Comparison of ENCODE assay signal across 8 mouse cellular contexts in the genomic region with DNA sequence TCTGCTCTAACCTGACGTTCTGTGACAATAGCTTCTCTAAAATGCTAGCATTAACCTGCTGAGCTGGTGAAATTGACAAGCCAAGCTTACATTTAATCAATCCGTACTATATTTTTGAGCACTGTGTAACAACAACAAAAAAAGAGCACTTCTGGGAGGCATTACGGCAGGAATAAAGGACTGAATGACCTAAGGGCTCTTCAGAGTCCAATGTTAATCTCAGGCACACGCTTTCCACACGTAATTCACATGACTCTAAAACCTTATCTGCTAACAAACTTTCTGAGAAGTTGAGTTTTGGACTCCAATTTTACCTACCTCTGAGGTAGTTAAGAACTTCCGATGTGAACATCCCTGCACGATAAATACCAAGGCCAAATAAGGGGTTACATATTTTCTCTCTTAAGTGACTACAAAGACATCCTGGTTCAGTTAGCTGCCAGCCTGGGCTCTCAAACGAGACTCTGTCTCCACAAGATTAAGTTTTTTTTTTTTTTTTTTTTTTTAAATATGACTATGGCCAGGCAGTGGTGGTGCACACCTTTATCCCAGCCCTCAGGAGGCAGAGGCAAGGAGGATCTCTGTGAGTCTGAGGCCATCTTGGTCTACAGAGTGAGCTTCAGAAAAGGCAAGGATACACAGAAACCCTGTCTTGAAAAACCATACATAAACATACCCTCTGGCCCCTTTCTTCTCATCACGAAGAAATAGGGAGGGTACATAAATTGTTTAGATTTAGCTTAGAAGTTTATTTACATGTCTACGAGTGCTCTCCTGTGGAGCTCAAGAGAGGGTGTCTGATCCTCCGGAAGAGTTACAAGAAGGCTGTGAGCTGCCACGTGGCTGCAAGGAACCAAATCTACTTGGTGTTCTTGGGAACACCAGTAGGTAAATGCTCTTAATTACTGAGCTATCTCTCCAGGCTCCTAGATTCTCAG. TPM values are rescaled to one million over a fixed set of nuclear protein-coding genes. Genes with fewer than 3 reads are reported as not detected.
DNase-seq lines count a peak whose midpoint lies in the region; ATAC-seq and TF ChIP-seq lines count a peak whose summit lies in the region.

No protein-coding gene starts in this region.

- H3K36me3 ChIP-seq in testis, adult 2 months (ENCODE audit: control insufficient read depth, insufficient read depth, low read length): no peaks in the 10 kb centered on the region; the same call in none of the 2 replicates
- H3K36me3 ChIP-seq in midbrain, postnatal 0 days (ENCODE audit: insufficient read depth, low read length): peaks cover 21% of the 10 kb centered on the region

- peaks cover 4% of the 10 kb centered on the region for H3K4me1 ChIP-seq in testis, adult 2 months (ENCODE audit: control insufficient read depth, insufficient read depth, low read length)
- H3K4me1 ChIP-seq in cortical plate, adult 2 months (ENCODE audit: control insufficient read depth, insufficient read depth, low read length): peaks cover 1% of the 10 kb centered on the region; the same call in 1 of the 2 replicates
- peaks cover 15% of the 10 kb centered on the region for H3K4me1 ChIP-seq in midbrain, postnatal 0 days (ENCODE audit: insufficient read depth, low read length)

- no peak for TF ChIP-seq CTCF in testis, adult 2 months (IDR thresholded peaks at IDR 0.05; ENCODE audit: control insufficient read depth, insufficient read depth, insufficient replicate concordance, low read depth, low read length)
- TF ChIP-seq CTCF in cortical plate, adult 2 months (IDR thresholded peaks at IDR 0.05; ENCODE audit: extremely low read depth, insufficient read depth, low read length): no peak
- TF ChIP-seq CTCF in midbrain, postnatal 0 days (IDR thresholded peaks at IDR 0.05): no peak

- no peak for TF ChIP-seq POLR2A in testis, adult 2 months (IDR thresholded peaks at IDR 0.05; ENCODE audit: control insufficient read depth, low read depth, low read length)
- no peak for TF ChIP-seq POLR2A in cortical plate, adult 2 months (IDR thresholded peaks at IDR 0.05; ENCODE audit: extremely low read depth, insufficient read depth, low read length)

- H3K9me3 ChIP-seq in midbrain, postnatal 0 days (ENCODE audit: low read length): no peaks in the 10 kb centered on the region

- 29% methylated on average over 12 of the region's 12 CpGs for WGBS in midbrain, postnatal 0 days

- peak overlapping the region; percentile 85 for H3K9ac ChIP-seq in midbrain, postnatal 0 days (replicated peaks; ENCODE audit: low read length, poor library complexity, severe bottlenecking)

- peak overlapping the region; percentile 76 for H3K4me2 ChIP-seq in midbrain, postnatal 0 days (ENCODE audit: low read depth, low read length, poor library complexity, severe bottlenecking)

- intact Hi-C loops in gastrocnemius, postnatal 36 days (cut with DNase I): no loop called here

- no peak for DNase-seq in testis, postnatal 14 days (ENCODE audit: low spot score)
- peak; percentile 50 for DNase-seq in hindlimb bud, embryonic 11.5 days (ENCODE audit: extremely low spot score, low read depth, low spot score)
- no peak for DNase-seq in midbrain, postnatal 0 days (ENCODE audit: low spot score)
- DNase-seq in spleen, postnatal 14 days (ENCODE audit: low spot score in 2 of 2): no peak
- DNase-seq in gastrocnemius, postnatal 36 days: no peak
- no peak for DNase-seq in left cerebral cortex, adult 18-20 months (ENCODE audit: low spot score in 2 of 2)

- no peaks in the 10 kb centered on the region for H3K27me3 ChIP-seq in testis, adult 2 months (ENCODE audit: control insufficient read depth, insufficient read depth, low read length)
- no peaks in the 10 kb centered on the region for H3K27me3 ChIP-seq in midbrain, postnatal 0 days (ENCODE audit: insufficient read depth, low read length)

- peak overlapping the region; percentile 99 for H3K4me3 ChIP-seq in testis, adult 2 months (ENCODE audit: control insufficient read depth, low read depth, low read length)
- H3K4me3 ChIP-seq in cortical plate, adult 2 months (ENCODE audit: insufficient read depth, low read length): peak overlapping the region; percentile 91
- H3K4me3 ChIP-seq in midbrain, postnatal 0 days (ENCODE audit: low read depth, low read length): peak overlapping the region; percentile 100

- no peak for ATAC-seq in midbrain, postnatal 0 days (ENCODE audit: low FRiP score)

- peak overlapping the region; percentile 97 for H3K27ac ChIP-seq in testis, adult 2 months (ENCODE audit: control insufficient read depth, insufficient read depth, low read depth, low read length)
- no peak overlapping the region for H3K27ac ChIP-seq in cortical plate, adult 2 months (ENCODE audit: insufficient read depth, low read length)
- H3K27ac ChIP-seq in midbrain, postnatal 0 days (ENCODE audit: low read depth, low read length): 0 out of 2 replicates have a peak overlapping the region, but pooled peaks have one; percentile 88

RNA-seq across cellular contexts. Expression of a gene that starts 1.2 kb away (rescaled TPM):
- 38.2 and 41.0 TPM in 2 replicates for polyA plus RNA-seq in testis, adult 2 months (2012; rRNA removed)
- 66.9 and 70.3 TPM in 2 replicates for polyA plus RNA-seq in cortical plate, adult 2 months (2012; rRNA removed)
- 38.9 and 58.2 TPM in 2 replicates for total RNA-seq in midbrain, postnatal 0 days (2014; rRNA removed)
- 181 and 194 TPM in 2 replicates for polyA plus RNA-seq in midbrain, postnatal 0 days (2015; fragmentation: Nextera tagmentation; extraction: Ambion mirVana)
- total RNA-seq in gastrocnemius, postnatal 36 days (2021): 100 to 1,000 TPM; 139 to 146 TPM
- total RNA-seq in left cerebral cortex, adult 18-20 months (2021): 10 to 100 TPM; 96.2 to 96.3 TPM

RNA-seq across cellular contexts. Expression of a gene that starts 1.4 kb away (rescaled TPM):
- 12.8 and 15.0 TPM in 2 replicates for polyA plus RNA-seq in testis, adult 2 months (2012; rRNA removed)
- 17.1 and 17.4 TPM in 2 replicates for polyA plus RNA-seq in cortical plate, adult 2 months (2012; rRNA removed)
- 20.3 and 28.7 TPM in 2 replicates for total RNA-seq in midbrain, postnatal 0 days (2014; rRNA removed)
- 31.5 and 36.8 TPM in 2 replicates for polyA plus RNA-seq in midbrain, postnatal 0 days (2015; fragmentation: Nextera tagmentation; extraction: Ambion mirVana)
- 1 to 10 TPM; 3.5 to 6.7 TPM for total RNA-seq in gastrocnemius, postnatal 36 days (2021)
- total RNA-seq in left cerebral cortex, adult 18-20 months (2021): 10 to 100 TPM; 19.2 to 20.3 TPM

RNA-seq across cellular contexts. Expression of a gene that starts 29.6 kb away (rescaled TPM):
- polyA plus RNA-seq in testis, adult 2 months (2012; rRNA removed): 15.9 and 16.4 TPM in 2 replicates
- 44.9 and 46.5 TPM in 2 replicates for polyA plus RNA-seq in cortical plate, adult 2 months (2012; rRNA removed)
- total RNA-seq in midbrain, postnatal 0 days (2014; rRNA removed): 36.0 and 37.8 TPM in 2 replicates
- 82.7 and 87.9 TPM in 2 replicates for polyA plus RNA-seq in midbrain, postnatal 0 days (2015; fragmentation: Nextera tagmentation; extraction: Ambion mirVana)
- total RNA-seq in gastrocnemius, postnatal 36 days (2021): 10 to 100 TPM; 39.0 to 47.6 TPM
- 10 to 100 TPM; 69.7 to 70.8 TPM for total RNA-seq in left cerebral cortex, adult 18-20 months (2021)

RNA-seq across cellular contexts. Expression of a gene that starts 52.1 kb away (rescaled TPM):
- polyA plus RNA-seq in testis, adult 2 months (2012; rRNA removed): not detected in 2 replicates
- polyA plus RNA-seq in cortical plate, adult 2 months (2012; rRNA removed): not detected in 2 replicates
- total RNA-seq in midbrain, postnatal 0 days (2014; rRNA removed): not detected in 2 replicates
- polyA plus RNA-seq in midbrain, postnatal 0 days (2015; fragmentation: Nextera tagmentation; extraction: Ambion mirVana): not detected in 2 replicates
- total RNA-seq in gastrocnemius, postnatal 36 days (2021): not detected
- total RNA-seq in left cerebral cortex, adult 18-20 months (2021): not detected

RNA-seq across cellular contexts. Expression of a gene that starts 54.3 kb away (rescaled TPM):
- 9.1 and 9.4 TPM in 2 replicates for polyA plus RNA-seq in testis, adult 2 months (2012; rRNA removed)
- 22.4 and 25.0 TPM in 2 replicates for polyA plus RNA-seq in cortical plate, adult 2 months (2012; rRNA removed)
- 41.5 and 49.8 TPM in 2 replicates for total RNA-seq in midbrain, postnatal 0 days (2014; rRNA removed)
- 86.6 and 99.6 TPM in 2 replicates for polyA plus RNA-seq in midbrain, postnatal 0 days (2015; fragmentation: Nextera tagmentation; extraction: Ambion mirVana)
- total RNA-seq in gastrocnemius, postnatal 36 days (2021): 10 to 100 TPM in 1 of 2 experiments, 1 to 10 TPM in 1; 9.2 to 10.5 TPM
- 10 to 100 TPM; 31.7 to 33.3 TPM for total RNA-seq in left cerebral cortex, adult 18-20 months (2021)
